Mouse (Mus musculus): ENCODE data around the gene Iqsec1. TPM values are rescaled to one million over a fixed set of nuclear protein-coding genes. Genes with fewer than 3 reads are reported as not detected.
"Not testable (repeated sequence)": the region's sequence is repeated elsewhere in the genome, so short reads cannot be mapped to it uniquely, and the experiment has no call there.

Iqsec1 gene
- polyA plus RNA-seq, 1 experiment: 46.1 TPM

DNA sequence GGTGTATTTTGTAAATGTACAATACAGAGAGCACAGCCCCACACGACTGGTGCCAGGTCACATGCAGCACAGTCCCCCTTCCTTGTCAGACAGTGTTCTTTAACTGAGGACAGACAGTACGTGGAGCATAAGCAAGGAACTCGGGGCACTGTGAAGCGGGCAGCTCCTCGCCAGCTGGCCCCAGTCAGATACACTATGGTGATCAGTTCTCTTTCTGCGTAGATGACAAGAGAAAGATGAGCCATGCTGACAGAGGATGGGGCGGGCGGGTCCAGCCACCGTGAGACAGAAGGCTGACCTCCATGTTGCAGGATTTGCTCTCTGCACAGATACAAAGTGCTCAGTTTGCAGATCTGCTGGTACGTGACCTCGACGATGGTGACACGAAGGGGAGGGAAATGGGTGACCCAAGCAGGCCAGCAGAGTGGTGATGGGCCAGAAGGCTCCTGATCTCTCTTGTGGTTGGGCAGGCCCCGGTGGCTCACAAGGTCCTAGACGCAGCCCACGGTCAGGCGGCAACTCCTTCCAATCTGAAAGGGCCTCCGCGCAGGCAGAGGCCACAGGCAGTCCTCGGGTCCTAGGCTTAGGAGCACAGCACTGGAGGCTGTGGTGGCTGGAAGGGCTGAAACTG is 328.0 kb downstream of the Iqsec1 start:
- H3K27ac ChIP-seq (ENCODE audit: insufficient read depth, low read depth, low read length): no peak overlapping the region
- no peak for TF ChIP-seq CTCF (IDR thresholded peaks at IDR 0.05; ENCODE audit: extremely low read depth, insufficient read length, insufficient replicate concordance, low read depth, low read length)
- no peak for TF ChIP-seq POLR2A (IDR thresholded peaks at IDR 0.05; ENCODE audit: low read depth, low read length)
- peaks cover 3% of the 10 kb centered on the region; the same call in 1 of the 2 replicates for H3K36me3 ChIP-seq (ENCODE audit: control insufficient read depth, insufficient read depth, low read length)
- no peaks in the 10 kb centered on the region for H3K4me1 ChIP-seq (ENCODE audit: control insufficient read depth, insufficient read depth, insufficient read length, low read length)
- no peaks in the 10 kb centered on the region for H3K27me3 ChIP-seq (ENCODE audit: control insufficient read depth, insufficient read depth, low read length)
- H3K4me3 ChIP-seq (ENCODE audit: low read depth, low read length): no peak overlapping the region
- WGBS: 91% methylated on average over 20 of the region's 20 CpGs

DNA sequence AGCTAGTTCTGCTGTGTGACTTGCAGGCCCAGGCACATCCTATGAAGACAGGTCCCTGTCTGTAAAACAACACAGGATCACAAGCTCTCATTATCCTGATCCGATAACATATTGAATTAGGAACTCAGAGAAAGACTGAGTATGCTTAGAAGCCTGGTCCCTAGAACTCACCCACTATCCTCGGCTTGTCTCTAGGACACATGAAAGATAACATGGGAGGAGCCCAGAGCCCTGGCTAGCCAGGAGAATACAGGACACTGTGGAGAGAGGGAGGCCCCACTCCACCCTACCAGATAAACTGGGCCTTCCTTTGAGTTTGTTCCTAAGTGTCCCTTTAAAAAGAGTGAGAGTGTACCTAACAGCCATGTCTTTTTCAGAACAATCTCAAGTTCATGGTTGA is 328.6 kb downstream of the Iqsec1 start:
- no peak for TF ChIP-seq CTCF (IDR thresholded peaks at IDR 0.05; ENCODE audit: extremely low read depth, insufficient read length, insufficient replicate concordance, low read depth, low read length)
- TF ChIP-seq POLR2A (IDR thresholded peaks at IDR 0.05; ENCODE audit: low read depth, low read length): no peak
- Histone ChIP-seq H3K27ac (ENCODE audit: insufficient read depth, low read depth, low read length) (no peak overlapping the region), H3K4me3 (ENCODE audit: low read depth, low read length) (no peak overlapping the region), H3K27me3 (ENCODE audit: control insufficient read depth, insufficient read depth, low read length) (no peaks in the 10 kb centered on the region), H3K4me1 (ENCODE audit: control insufficient read depth, insufficient read depth, insufficient read length, low read length) (no peaks in the 10 kb centered on the region), H3K36me3 (ENCODE audit: control insufficient read depth, insufficient read depth, low read length) (no peaks in the 10 kb centered on the region)
- 65% methylated on average over 2 of the region's 2 CpGs for WGBS

DNA sequence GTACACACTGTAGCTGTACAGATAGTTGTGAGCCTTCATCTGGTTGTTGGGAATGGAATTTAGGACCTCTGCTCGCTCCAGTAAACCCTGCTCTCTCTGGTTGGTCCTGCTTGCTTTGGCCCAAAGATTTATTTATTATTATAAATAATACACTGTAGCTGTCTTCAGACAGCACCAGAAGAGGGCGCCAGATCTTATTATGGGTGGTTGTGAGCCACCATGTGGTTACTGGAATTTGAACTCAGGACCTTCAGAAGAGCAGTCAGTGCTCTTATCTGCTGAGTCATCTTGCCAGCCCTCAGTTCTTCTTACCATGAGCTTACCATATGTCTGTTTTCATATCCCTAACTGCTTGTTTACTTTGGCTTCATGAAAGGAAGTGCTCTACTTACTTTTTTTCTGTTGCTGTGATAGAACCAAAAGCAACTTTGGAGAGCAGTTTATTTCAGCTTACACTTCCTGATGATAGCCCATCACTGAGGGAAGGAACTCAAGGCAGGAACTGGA is 332.1 kb downstream of the Iqsec1 start:
- not testable (repeated sequence) for H3K36me3 ChIP-seq (ENCODE audit: control insufficient read depth, insufficient read depth, low read length)

DNA sequence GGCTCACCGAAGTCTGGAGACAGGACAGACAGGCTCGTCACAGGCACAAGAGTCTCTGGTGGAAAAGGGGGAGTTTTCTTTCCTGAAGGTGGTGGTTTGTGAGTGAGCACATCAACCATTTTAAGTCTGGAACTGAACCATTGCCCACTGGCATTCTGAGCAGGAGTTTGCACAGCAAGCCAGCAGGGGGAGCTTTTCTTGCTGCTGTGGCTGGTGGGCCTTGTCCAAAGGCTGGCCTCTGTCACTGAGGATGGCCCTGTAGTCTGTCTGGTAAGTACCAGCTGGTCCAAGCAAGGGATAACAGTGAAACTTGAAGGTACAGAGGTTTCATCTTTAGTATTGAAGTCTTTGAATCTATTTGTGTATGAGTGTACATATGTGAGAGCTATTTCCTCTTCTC is 334.7 kb downstream of the Iqsec1 start:
- H3K4me3 ChIP-seq (ENCODE audit: low read depth, low read length): no peak overlapping the region
- H3K27ac ChIP-seq (ENCODE audit: insufficient read depth, low read depth, low read length): no peak overlapping the region
- H3K4me1 ChIP-seq (ENCODE audit: control insufficient read depth, insufficient read depth, insufficient read length, low read length): no peaks in the 10 kb centered on the region
- H3K36me3 ChIP-seq (ENCODE audit: control insufficient read depth, insufficient read depth, low read length): no peaks in the 10 kb centered on the region
- no peak for TF ChIP-seq POLR2A (IDR thresholded peaks at IDR 0.05; ENCODE audit: low read depth, low read length)
- TF ChIP-seq CTCF (IDR thresholded peaks at IDR 0.05; ENCODE audit: extremely low read depth, insufficient read length, insufficient replicate concordance, low read depth, low read length): peak; percentile 66; the same call in 1 of the 2 replicates
- 36% methylated on average over 2 of the region's 2 CpGs for WGBS
- H3K27me3 ChIP-seq (ENCODE audit: control insufficient read depth, insufficient read depth, low read length): no peaks in the 10 kb centered on the region

More for the DNA sequence above, 332.1 kb downstream of the Iqsec1 start:
- not testable (repeated sequence) for H3K27me3 ChIP-seq (ENCODE audit: control insufficient read depth, insufficient read depth, low read length); H3K4me3 ChIP-seq (ENCODE audit: low read depth, low read length); H3K4me1 ChIP-seq (ENCODE audit: control insufficient read depth, insufficient read depth, insufficient read length, low read length); H3K27ac ChIP-seq (ENCODE audit: insufficient read depth, low read depth, low read length)
- 70% methylated on average over 2 of the region's 2 CpGs for WGBS

DNA sequence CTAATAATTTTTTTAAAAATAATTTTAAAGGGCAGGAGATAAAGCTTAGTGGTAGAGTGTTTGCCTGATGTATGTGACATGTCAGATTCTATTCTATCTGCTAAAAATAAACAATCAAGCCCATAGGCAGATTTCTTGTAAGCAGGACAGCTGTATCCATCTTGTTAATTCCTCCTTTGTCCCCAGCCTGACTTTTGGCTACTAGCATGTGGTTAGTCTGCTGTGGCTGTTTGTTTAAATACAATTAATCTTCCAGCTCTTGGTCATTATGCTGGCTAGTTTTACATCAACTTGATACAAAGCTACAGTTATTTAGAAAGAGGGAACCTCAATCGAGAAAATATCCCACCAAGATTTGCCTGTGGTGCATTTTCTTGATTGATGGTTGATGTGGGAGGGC is 337.9 kb downstream of the Iqsec1 start:
- TF ChIP-seq POLR2A (IDR thresholded peaks at IDR 0.05; ENCODE audit: low read depth, low read length) (no peak), CTCF (IDR thresholded peaks at IDR 0.05; ENCODE audit: extremely low read depth, insufficient read length, insufficient replicate concordance, low read depth, low read length) (no peak)
- H3K27me3 ChIP-seq (ENCODE audit: control insufficient read depth, insufficient read depth, low read length): no peaks in the 10 kb centered on the region
- H3K36me3 ChIP-seq (ENCODE audit: control insufficient read depth, insufficient read depth, low read length): no peaks in the 10 kb centered on the region
- 34% methylated on average over 1 of the region's 1 CpGs for WGBS
- H3K4me3 ChIP-seq (ENCODE audit: low read depth, low read length): no peak overlapping the region
- H3K4me1 ChIP-seq (ENCODE audit: control insufficient read depth, insufficient read depth, insufficient read length, low read length): no peaks in the 10 kb centered on the region
- no peak overlapping the region for H3K27ac ChIP-seq (ENCODE audit: insufficient read depth, low read depth, low read length)

DNA sequence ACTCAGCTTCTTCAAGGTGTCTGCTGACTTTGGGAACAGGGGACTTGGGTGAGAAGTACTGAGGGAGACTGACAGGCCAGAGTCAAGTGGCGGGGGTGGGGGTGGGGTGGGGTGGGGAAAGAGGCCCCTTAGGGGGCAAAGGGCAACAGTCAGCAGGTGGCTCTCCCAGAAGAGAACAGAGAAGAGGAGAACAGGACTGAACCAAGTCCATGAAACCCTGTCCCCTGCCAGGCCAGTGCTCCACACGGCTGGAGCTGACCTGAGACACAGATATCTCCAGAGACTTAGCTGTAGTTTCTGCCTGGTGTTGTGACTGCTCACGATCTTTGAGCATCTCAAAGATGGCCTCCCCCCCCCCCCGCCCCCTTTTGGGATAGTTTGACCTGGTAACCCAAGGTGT is 339.2 kb downstream of the Iqsec1 start:
- Histone ChIP-seq H3K27me3 (ENCODE audit: control insufficient read depth, insufficient read depth, low read length) (no peaks in the 10 kb centered on the region), H3K4me1 (ENCODE audit: control insufficient read depth, insufficient read depth, insufficient read length, low read length) (no peaks in the 10 kb centered on the region), H3K4me3 (ENCODE audit: low read depth, low read length) (no peak overlapping the region), H3K27ac (ENCODE audit: insufficient read depth, low read depth, low read length) (no peak overlapping the region), H3K36me3 (ENCODE audit: control insufficient read depth, insufficient read depth, low read length) (no peaks in the 10 kb centered on the region)
- WGBS: 44% methylated on average over 4 of the region's 4 CpGs
- TF ChIP-seq POLR2A (IDR thresholded peaks at IDR 0.05; ENCODE audit: low read depth, low read length) (no peak), CTCF (IDR thresholded peaks at IDR 0.05; ENCODE audit: extremely low read depth, insufficient read length, insufficient replicate concordance, low read depth, low read length) (no peak)

DNA sequence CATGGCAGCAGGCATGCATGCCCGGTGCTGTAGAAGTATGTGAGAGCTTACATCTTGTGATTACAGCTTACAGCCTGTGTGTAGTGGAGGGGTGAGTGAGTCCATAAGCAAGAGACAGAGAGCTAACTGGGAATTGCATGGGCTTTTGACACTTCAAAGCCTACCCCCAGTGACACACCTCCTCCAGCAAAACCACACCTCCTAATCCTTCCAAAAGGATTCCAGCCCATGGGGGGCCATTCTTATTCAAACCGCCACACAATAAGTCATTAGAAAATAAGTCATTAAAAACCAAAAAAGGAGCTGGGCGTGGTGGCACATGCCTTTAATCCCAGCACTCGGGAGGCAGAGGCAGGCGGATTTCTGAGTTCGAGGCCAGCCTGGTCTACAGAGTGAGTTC is 340.1 kb downstream of the Iqsec1 start:
- Histone ChIP-seq H3K27ac (ENCODE audit: insufficient read depth, low read depth, low read length) (no peak overlapping the region), H3K27me3 (ENCODE audit: control insufficient read depth, insufficient read depth, low read length) (no peaks in the 10 kb centered on the region), H3K4me3 (ENCODE audit: low read depth, low read length) (no peak overlapping the region), H3K36me3 (ENCODE audit: control insufficient read depth, insufficient read depth, low read length) (no peaks in the 10 kb centered on the region), H3K4me1 (ENCODE audit: control insufficient read depth, insufficient read depth, insufficient read length, low read length) (no peaks in the 10 kb centered on the region)
- TF ChIP-seq CTCF (IDR thresholded peaks at IDR 0.05; ENCODE audit: extremely low read depth, insufficient read length, insufficient replicate concordance, low read depth, low read length): no peak
- TF ChIP-seq POLR2A (IDR thresholded peaks at IDR 0.05; ENCODE audit: low read depth, low read length): no peak
- 97% methylated on average over 6 of the region's 6 CpGs for WGBS
